Mouse (Mus musculus) erythroblast, embryonic 14.5 days (primary cell): ENCODE data around the gene Azin2. TPM values are rescaled to one million over a fixed set of nuclear protein-coding genes. Genes with fewer than 3 reads are reported as not detected.

Source experiments
- H3K27me3 ChIP-seq: 2 replicates; pipeline ENCODE4 v1.6.1; 2012; ENCODE audit warnings: inconsistent platforms; ENCODE audit not compliant: control insufficient read depth
- H3K36me3 ChIP-seq: 2 replicates; pipeline ENCODE4 v1.6.1; 2012; ENCODE audit warnings: mild to moderate bottlenecking, inconsistent platforms; ENCODE audit not compliant: control insufficient read depth
- H3K4me1 ChIP-seq: 2 replicates; pipeline ENCODE4 v1.6.1; 2012; ENCODE audit warnings: inconsistent platforms; ENCODE audit not compliant: control insufficient read depth
- H3K4me3 ChIP-seq: replicated peaks from 2 replicates; pipeline ENCODE3; 2012; ENCODE audit warnings: moderate library complexity, mild to moderate bottlenecking, inconsistent platforms
- H3K9me3 ChIP-seq: 2 replicates; pipeline ENCODE4 v1.6.1; 2012; ENCODE audit warnings: low read length, inconsistent platforms, mixed read lengths; ENCODE audit not compliant: control insufficient read depth
- GATA1 ChIP-seq: IDR thresholded peaks from 2 replicates; pipeline ENCODE4 v1.6.1; 2012; ENCODE audit warnings: low read length, inconsistent platforms, mixed read lengths
- TAL1 ChIP-seq: IDR thresholded peaks from 3 replicates; pipeline ENCODE4 v1.6.1; 2012; ENCODE audit warnings: low read length, inconsistent platforms, mixed read lengths
- polyA plus RNA-seq: library from polyadenylated mRNA; stranded (reverse); fragments of >175 nt; gene quantifications from 2 replicates; pipeline ENCODE4 v1.2.3, GENCODE M21; 2012

Gene Azin2
- polyA plus RNA-seq, 1 experiment, result not detected

GRCm38 (mm10) chr4:128909378-128909831 is 52.8 kb downstream of the Azin2 start:
- no peaks in the 10 kb centered on the region for H3K9me3 ChIP-seq
- no peaks in the 10 kb centered on the region for H3K36me3 ChIP-seq
- no peak for TF ChIP-seq TAL1
- no peak for TF ChIP-seq GATA1
- H3K4me1 ChIP-seq, result no peaks in the 10 kb centered on the region
- H3K27me3 ChIP-seq, result no peaks in the 10 kb centered on the region; the same call in 1 of the 2 replicates
- no peak overlapping the region for H3K4me3 ChIP-seq

GRCm38 (mm10) chr4:128908586-128909377 is 53.5 kb downstream of the Azin2 start:
- H3K4me3 ChIP-seq, result no peak overlapping the region
- TF ChIP-seq TAL1, result no peak
- TF ChIP-seq GATA1, result no peak
- H3K9me3 ChIP-seq, result no peaks in the 10 kb centered on the region
- H3K4me1 ChIP-seq, result no peaks in the 10 kb centered on the region
- no peaks in the 10 kb centered on the region; the same call in 1 of the 2 replicates for H3K27me3 ChIP-seq
- no peaks in the 10 kb centered on the region for H3K36me3 ChIP-seq

GRCm38 (mm10) chr4:128907238-128907968 is 54.8 kb downstream of the Azin2 start:
- Histone ChIP-seq H3K4me1 (no peaks in the 10 kb centered on the region), H3K27me3 (no peaks in the 10 kb centered on the region; the same call in 1 of the 2 replicates), H3K9me3 (no peaks in the 10 kb centered on the region), H3K36me3 (no peaks in the 10 kb centered on the region), H3K4me3 (no peak overlapping the region)
- no peak for TF ChIP-seq GATA1
- TF ChIP-seq TAL1, result no peak

GRCm38 (mm10) chr4:128906757-128907156 is 55.5 kb downstream of the Azin2 start:
- no peak for TF ChIP-seq TAL1
- TF ChIP-seq GATA1, result no peak
- no peak overlapping the region for H3K4me3 ChIP-seq
- H3K4me1 ChIP-seq, result no peaks in the 10 kb centered on the region
- H3K9me3 ChIP-seq, result no peaks in the 10 kb centered on the region
- no peaks in the 10 kb centered on the region for H3K36me3 ChIP-seq
- H3K27me3 ChIP-seq, result no peaks in the 10 kb centered on the region; the same call in 1 of the 2 replicates

- Histone ChIP-seq H3K9me3 (no peaks in the 10 kb centered on the region), H3K4me1 (no peaks in the 10 kb centered on the region), H3K36me3 (no peaks in the 10 kb centered on the region), H3K27me3 (no peaks in the 10 kb centered on the region; the same call in 1 of the 2 replicates), H3K4me3 (no peak overlapping the region)
- TF ChIP-seq GATA1, result no peak
- TF ChIP-seq TAL1, result no peak
These were observed 57.0 kb downstream of the Azin2 start for GRCm38 (mm10) chr4:128905251-128905650.

- Histone ChIP-seq H3K36me3 (no peaks in the 10 kb centered on the region), H3K4me1 (no peaks in the 10 kb centered on the region), H3K9me3 (no peaks in the 10 kb centered on the region), H3K27me3 (no peaks in the 10 kb centered on the region; the same call in 1 of the 2 replicates), H3K4me3 (no peak overlapping the region)
- TF ChIP-seq TAL1 (no peak), GATA1 (no peak)
These were observed 58.0 kb downstream of the Azin2 start for GRCm38 (mm10) chr4:128904035-128904800.

GRCm38 (mm10) chr4:128902390-128902789 is 59.9 kb downstream of the Azin2 start:
- Histone ChIP-seq H3K36me3 (no peaks in the 10 kb centered on the region), H3K9me3 (no peaks in the 10 kb centered on the region), H3K4me3 (no peak overlapping the region), H3K27me3 (no peaks in the 10 kb centered on the region), H3K4me1 (no peaks in the 10 kb centered on the region)
- TF ChIP-seq GATA1 (no peak), TAL1 (no peak)

- Histone ChIP-seq H3K36me3 (no peaks in the 10 kb centered on the region), H3K4me3 (no peak overlapping the region), H3K9me3 (no peaks in the 10 kb centered on the region), H3K27me3 (no peaks in the 10 kb centered on the region), H3K4me1 (no peaks in the 10 kb centered on the region)
- no peak for TF ChIP-seq GATA1
- no peak for TF ChIP-seq TAL1
These were observed 61.8 kb downstream of the Azin2 start for GRCm38 (mm10) chr4:128900484-128900883.
